Mouse (Mus musculus): ENCODE results near the gene Gm4491. TPM values are rescaled to one million over a fixed set of nuclear protein-coding genes. Genes with fewer than 3 reads are reported as not detected.

The Gm4491 gene
- polyA plus RNA-seq (2014; fragmentation: Illumina TruSeq; extraction: RNeasy Lipid Tissue Mini Kit (QIAGEN cat#74804); ENCODE audit: low read depth, low replicate concordance): not detected

GRCm38 (mm10) chr14:57115823-57116544 is at the start of gene Gm4491:
TSS of gene Gm4491 (minus strand) at chr14:57115883.

GRCm38 (mm10) chr14:57133161-57133661 is 17.5 kb upstream of the Gm4491 start, which contains the start of gene Gjb6:
TSS of gene Gjb6 (minus strand) at chr14:57133611.

GRCm38 (mm10) chr14:57104106-57105023 is 11.3 kb downstream of the Gm4491 start, which contains the start of gene Gjb2:
TSS of gene Gjb2 (minus strand) at chr14:57104702.

Other genes with a start within 250 kb of the Gm4491 start
- gene Zmym2, start 229.2 kb downstream of the Gm4491 start, polyA plus RNA-seq (2014; fragmentation: Illumina TruSeq; extraction: RNeasy Lipid Tissue Mini Kit (QIAGEN cat#74804); ENCODE audit: low read depth, low replicate concordance): 216 TPM
- gene Gja3, start 57.8 kb downstream of the Gm4491 start, polyA plus RNA-seq (2014; fragmentation: Illumina TruSeq; extraction: RNeasy Lipid Tissue Mini Kit (QIAGEN cat#74804); ENCODE audit: low read depth, low replicate concordance): not detected
- gene Gjb2, start 11.2 kb downstream of the Gm4491 start, polyA plus RNA-seq (2014; fragmentation: Illumina TruSeq; extraction: RNeasy Lipid Tissue Mini Kit (QIAGEN cat#74804); ENCODE audit: low read depth, low replicate concordance): 8.7 TPM
- not detected for gene Gjb6, start 17.7 kb upstream of the Gm4491 start, polyA plus RNA-seq (2014; fragmentation: Illumina TruSeq; extraction: RNeasy Lipid Tissue Mini Kit (QIAGEN cat#74804); ENCODE audit: low read depth, low replicate concordance)

Data from sigmoid colon, adult 10 weeks (tissue).